Mouse (Mus musculus) cortical plate, adult 2 months (tissue): Measurements from ENCODE around the gene Smim4.

Experiments
- CTCF ChIP-seq: fragments of 200-500 bp; IDR thresholded peaks from 2 replicates; pipeline ENCODE4 v1.5.1; 2011; ENCODE audit warnings: mild to moderate bottlenecking, control low read depth, low read length; ENCODE audit not compliant: insufficient read depth; ENCODE audit errors: extremely low read depth
- POLR2A ChIP-seq: fragments of 200-500 bp; IDR thresholded peaks from 2 replicates; pipeline ENCODE4 v1.6.1; 2011; ENCODE audit warnings: mild to moderate bottlenecking, low read length, control low read depth; ENCODE audit not compliant: insufficient read depth; ENCODE audit errors: extremely low read depth

- no peak for TF ChIP-seq POLR2A
- no peak for TF ChIP-seq CTCF
Observed at GRCm38 (mm10) chr14:31138897-31139429, 10.2 kb upstream of the Smim4 start.
